Comparison of ENCODE assay signal across 9 mouse cellular contexts in genomic region chr7:75642178-75642777, GRCm38 (mm10).
A peak's percentile ranks its signal among the peaks of the same experiment; 100 is the strongest.
DNase-seq lines count a peak whose midpoint lies in the region; ATAC-seq and TF ChIP-seq lines count a peak whose summit lies in the region.
"Had no signal": no experiment of that assay in that cellular context is flagged by ENCODE, and none has a peak within 500 bp of the region (broad histone marks: within the 10 kb centered on the region; RNA-seq: fewer than 3 reads in every experiment).

No protein-coding gene starts in this region.

- intact Hi-C loops in heart, postnatal 14 days (cut with DNase I) = loop anchor here (5.0 kb wide), 3 partner anchors 45 to 95 kb away; no protein-coding TSS in a partner anchor

- WGBS in forebrain, embryonic 14.5 days = 2% methylated on average over 9 of the region's 9 CpGs
- 73% methylated on average over 9 of the region's 9 CpGs for WGBS in thymus, adult 2 months

- H3K9ac ChIP-seq in forebrain, embryonic 14.5 days (ENCODE audit: low read length) = peak overlapping the region; percentile 56; the same call in 1 of the 2 replicates

- H3K36me3 ChIP-seq in forebrain, embryonic 14.5 days (ENCODE audit: control insufficient read depth, insufficient read depth, low read length) = no peaks in the 10 kb centered on the region
- peaks cover 6% of the 10 kb centered on the region; the same call in 1 of the 2 replicates for H3K36me3 ChIP-seq in thymus, adult 2 months (ENCODE audit: control insufficient read depth, insufficient read depth, low read length)

- H3K4me1 ChIP-seq in forebrain, embryonic 14.5 days (ENCODE audit: control insufficient read depth, insufficient read depth, low read length) = peaks cover 4% of the 10 kb centered on the region; the same call in 1 of the 2 replicates
- H3K4me1 ChIP-seq in thymus, adult 2 months (replicated peaks; ENCODE audit: control insufficient read depth, insufficient read depth, low read length) = peaks cover 4% of the 10 kb centered on the region; the same call in 1 of the 2 replicates

- no peak for TF ChIP-seq POLR2A in thymus, adult 2 months (IDR thresholded peaks at IDR 0.05; ENCODE audit: control insufficient read depth, extremely low read depth, insufficient read depth, low read length, poor library complexity)

- H3K27me3 ChIP-seq in forebrain, embryonic 14.5 days (replicated peaks; ENCODE audit: control insufficient read depth, insufficient read depth, low read length) = no peaks in the 10 kb centered on the region
- no peaks in the 10 kb centered on the region for H3K27me3 ChIP-seq in thymus, adult 2 months (ENCODE audit: control insufficient read depth, insufficient read depth, low read length)
- H3K27me3 ChIP-seq: megakaryocyte, embryonic 14.5 days had no signal

- DNase-seq in urinary bladder, postnatal 14 days (ENCODE audit: low spot score) = peak; percentile 63
- DNase-seq in urinary bladder, postnatal 10 days (ENCODE audit: low spot score) = no peak
- peak; percentile 66 for DNase-seq in forebrain, embryonic 14.5 days (ENCODE audit: low spot score)
- peak; percentile 58 to 66 for DNase-seq in heart, postnatal 14 days
- DNase-seq in kidney, postnatal 36 days = peak; percentile 74 to 87
- peak; percentile 49 for DNase-seq in lung, postnatal 14 days
- peak; percentile 88 for DNase-seq in skeletal muscle tissue, adult 2 months (ENCODE audit: low read depth, low spot score)
- DNase-seq in thymus, adult 2 months = no peak

- ATAC-seq in forebrain, embryonic 14.5 days = peak; percentile 76

- peak overlapping the region; percentile 21 for H3K4me3 ChIP-seq in forebrain, embryonic 14.5 days (ENCODE audit: low read depth, low read length)
- no peak overlapping the region for H3K4me3 ChIP-seq in thymus, adult 2 months (ENCODE audit: control insufficient read depth, insufficient read depth, low read length)
- H3K4me3 ChIP-seq: megakaryocyte, embryonic 14.5 days had no signal

- H3K4me2 ChIP-seq in forebrain, embryonic 14.5 days (ENCODE audit: low read length) = peak overlapping the region; percentile 52

- H3K27ac ChIP-seq in forebrain, embryonic 14.5 days (ENCODE audit: low read depth, low read length) = 0 out of 2 replicates have a peak overlapping the region, but pooled peaks have one; percentile 29
- no peak overlapping the region for H3K27ac ChIP-seq in thymus, adult 2 months (ENCODE audit: control insufficient read depth, insufficient read depth, low read length)

- no peak for TF ChIP-seq CTCF in thymus, adult 2 months (IDR thresholded peaks at IDR 0.05; ENCODE audit: borderline replicate concordance, control insufficient read depth, extremely low read depth, insufficient read depth, low read length, poor library complexity)

- H3K9me3 ChIP-seq in forebrain, embryonic 14.5 days (replicated peaks; ENCODE audit: control insufficient read depth, low read length) = no peaks in the 10 kb centered on the region
- H3K9me3 ChIP-seq: megakaryocyte, embryonic 14.5 days had no signal

Comparison
In these comparisons a context has a peak if more than half of its experiments do, and no peak if none do; other contexts are left out.
1. DNase-seq: peak in urinary bladder, postnatal 14 days (single experiment), forebrain, embryonic 14.5 days (single experiment), heart, postnatal 14 days (2 of 2), kidney, postnatal 36 days (2 of 2), lung, postnatal 14 days (single experiment) and skeletal muscle tissue, adult 2 months (single experiment); none in urinary bladder, postnatal 10 days (single experiment) and thymus, adult 2 months (single experiment).